Mouse (Mus musculus) hindbrain, embryonic 11.5 days (tissue): ENCODE measurements at regions not wholly inside any gene's neighbourhood (a gene's known extent, or its start where the extent isn't known, plus 50 kb on each side); places are given as distances from the start of the nearest gene placed in this dataset.

Experiments used
- ATAC-seq: fragments of 200-750 bp; cut with Nextera tagmentation; 2 replicates; pipeline ENCODE4 v1.8.0; 2017; ENCODE audit warnings: mild to moderate bottlenecking, moderate TSS enrichment, moderate library complexity; ENCODE audit not compliant: low FRiP score
- DNase-seq: peaks from one replicate; pipeline ENCODE4 v3.0.0-alpha.2; 2015; ENCODE audit warnings: low spot score
- H3K27ac ChIP-seq: fragments of 300-500 bp; sonication (generic); 2 replicates; pipeline ENCODE4 v1.5.1; 2014; ENCODE audit warnings: mild to moderate bottlenecking, low read depth, low read length
- H3K27me3 ChIP-seq: fragments of 300-500 bp; sonication (generic); 2 replicates; pipeline ENCODE4 v1.6.1; 2014; ENCODE audit warnings: mild to moderate bottlenecking, low read length, moderate library complexity, mixed read lengths; ENCODE audit not compliant: control insufficient read depth, insufficient read depth
- H3K36me3 ChIP-seq: fragments of 300-500 bp; sonication (generic); 2 replicates; pipeline ENCODE4 v1.6.1; 2014; ENCODE audit warnings: mild to moderate bottlenecking, low read length, moderate library complexity, mixed read lengths; ENCODE audit not compliant: control insufficient read depth, insufficient read depth
- H3K4me1 ChIP-seq: fragments of 300-500 bp; sonication (generic); replicated peaks from 2 replicates; pipeline ENCODE4 v1.6.1; 2014; ENCODE audit warnings: low read length, mixed read lengths; ENCODE audit not compliant: control insufficient read depth, insufficient read depth
- H3K4me2 ChIP-seq: fragments of 300-500 bp; sonication (generic); replicated peaks from 2 replicates; pipeline ENCODE4 v1.6.1; 2014; ENCODE audit warnings: mild to moderate bottlenecking, low read depth, low read length
- H3K4me3 ChIP-seq: fragments of 300-500 bp; sonication (generic); 2 replicates; pipeline ENCODE4 v1.5.1; 2014; ENCODE audit warnings: low read depth, low read length
- H3K9ac ChIP-seq: fragments of 300-500 bp; sonication (generic); 2 replicates; pipeline ENCODE4 v1.6.1; 2014; ENCODE audit warnings: low read depth, low read length
- H3K9me3 ChIP-seq: fragments of 300-500 bp; sonication (generic); 2 replicates; pipeline ENCODE4 v1.6.1; 2016; ENCODE audit warnings: low read length; ENCODE audit not compliant: control insufficient read depth
- WGBS: fragments of 180-500 bp; shearing (Covaris S2); extraction: QIAGEN DNeasy Blood & Tissue Kit; methylation state at CpG from one replicate; pipeline ENCODE4 v1.1.7; 2014; 5-methylcytosine and 5-hydroxymethylcytosine counted together

- no peak overlapping the region for H3K4me3 ChIP-seq
- DNase-seq (no peak), ATAC-seq (no peak)
- H3K27ac ChIP-seq, result no peak overlapping the region
- no peaks in the 10 kb centered on the region for H3K4me1 ChIP-seq
- H3K27me3 ChIP-seq, result no peaks in the 10 kb centered on the region; the same call in none of the 2 replicates
- WGBS, result 80% methylated on average over 7 of the region's 7 CpGs
- no peaks in the 10 kb centered on the region for H3K36me3 ChIP-seq
- no peak overlapping the region for H3K9ac ChIP-seq
- H3K9me3 ChIP-seq, result peaks cover 2% of the 10 kb centered on the region; the same call in 1 of the 2 replicates
- no peak overlapping the region for H3K4me2 ChIP-seq
These were observed 184.4 kb upstream of the Habp2 start for GRCm38 (mm10) chr19:56102454-56103080.

- Histone ChIP-seq H3K27ac (no peak overlapping the region), H3K9ac (no peak overlapping the region), H3K4me2 (no peak overlapping the region), H3K9me3 (peaks cover 2% of the 10 kb centered on the region; the same call in 1 of the 2 replicates), H3K27me3 (peaks cover 2% of the 10 kb centered on the region), H3K36me3 (no peaks in the 10 kb centered on the region), H3K4me1 (no peaks in the 10 kb centered on the region), H3K4me3 (no peak overlapping the region)
- no peak for ATAC-seq
- DNase-seq, result no peak
- WGBS, result 67% methylated on average over 4 of the region's 4 CpGs
These were observed 181.9 kb upstream of the Habp2 start for GRCm38 (mm10) chr19:56105073-56105451.

- Histone ChIP-seq H3K27ac (no peak overlapping the region), H3K9me3 (peaks cover 1% of the 10 kb centered on the region; the same call in 1 of the 2 replicates), H3K9ac (no peak overlapping the region), H3K27me3 (peaks cover 2% of the 10 kb centered on the region), H3K4me2 (no peak overlapping the region), H3K36me3 (no peaks in the 10 kb centered on the region), H3K4me3 (no peak overlapping the region), H3K4me1 (no peaks in the 10 kb centered on the region)
- ATAC-seq (peak; percentile 71), DNase-seq (peak; percentile 58)
- 37% methylated on average over 23 of the region's 23 CpGs for WGBS
These were observed 181.4 kb upstream of the Habp2 start for GRCm38 (mm10) chr19:56105452-56106091.

- H3K4me2 ChIP-seq, result no peak overlapping the region
- WGBS, result 88% methylated on average over 6 of the region's 6 CpGs
- H3K4me3 ChIP-seq, result no peak overlapping the region
These were observed 178.1 kb upstream of the Habp2 start for GRCm38 (mm10) chr19:56108796-56109195.

GRCm38 (mm10) chr19:56115552-56116284, 171.2 kb upstream of the Habp2 start:
- Histone ChIP-seq H3K4me1 (no peaks in the 10 kb centered on the region), H3K36me3 (no peaks in the 10 kb centered on the region), H3K27me3 (0 out of 2 replicates have a peak, but pooled peaks cover 5% of the 10 kb centered on the region), H3K4me2 (no peak overlapping the region), H3K9me3 (no peaks in the 10 kb centered on the region), H3K4me3 (no peak overlapping the region), H3K27ac (no peak overlapping the region), H3K9ac (no peak overlapping the region)
- 21% methylated on average over 14 of the region's 15 CpGs for WGBS
- DNase-seq (no peak), ATAC-seq (no peak)

More at GRCm38 (mm10) chr19:56108796-56109195, 178.1 kb upstream of the Habp2 start:
- DNase-seq (no peak), ATAC-seq (no peak)
- no peak overlapping the region for H3K27ac ChIP-seq
- no peaks in the 10 kb centered on the region for H3K4me1 ChIP-seq
- no peak overlapping the region for H3K9ac ChIP-seq
- H3K27me3 ChIP-seq, result peaks cover 6% of the 10 kb centered on the region
- no peaks in the 10 kb centered on the region for H3K36me3 ChIP-seq
- H3K9me3 ChIP-seq, result no peaks in the 10 kb centered on the region

- DNase-seq (no peak), ATAC-seq (no peak)
- no peak overlapping the region for H3K27ac ChIP-seq
- H3K4me1 ChIP-seq, result no peaks in the 10 kb centered on the region
- 0 out of 2 replicates have a peak, but pooled peaks cover 5% of the 10 kb centered on the region for H3K27me3 ChIP-seq
- no peaks in the 10 kb centered on the region for H3K9me3 ChIP-seq
- no peak overlapping the region for H3K4me3 ChIP-seq
- no peak overlapping the region for H3K4me2 ChIP-seq
- WGBS, result 71% methylated on average over 7 of the region's 7 CpGs
- H3K36me3 ChIP-seq, result no peaks in the 10 kb centered on the region
- H3K9ac ChIP-seq, result no peak overlapping the region
These were observed 170.7 kb upstream of the Habp2 start for GRCm38 (mm10) chr19:56116285-56116680.

GRCm38 (mm10) chr19:56120723-56121122, 166.2 kb upstream of the Habp2 start:
- ATAC-seq (no peak), DNase-seq (no peak)
- Histone ChIP-seq H3K9ac (no peak overlapping the region), H3K4me1 (no peaks in the 10 kb centered on the region), H3K4me3 (no peak overlapping the region), H3K27me3 (no peaks in the 10 kb centered on the region), H3K27ac (no peak overlapping the region), H3K4me2 (no peak overlapping the region), H3K9me3 (no peaks in the 10 kb centered on the region), H3K36me3 (no peaks in the 10 kb centered on the region)
- WGBS, result 92% methylated on average over 7 of the region's 7 CpGs

GRCm38 (mm10) chr19:56122186-56122585, 164.8 kb upstream of the Habp2 start:
- no peak overlapping the region for H3K27ac ChIP-seq
- no peaks in the 10 kb centered on the region for H3K36me3 ChIP-seq
- 92% methylated on average over 5 of the region's 5 CpGs for WGBS
- ATAC-seq (no peak), DNase-seq (no peak)
- H3K9me3 ChIP-seq, result no peaks in the 10 kb centered on the region
- no peaks in the 10 kb centered on the region for H3K27me3 ChIP-seq
- H3K4me3 ChIP-seq, result no peak overlapping the region
- no peak overlapping the region for H3K4me2 ChIP-seq
- no peak overlapping the region for H3K9ac ChIP-seq
- H3K4me1 ChIP-seq, result no peaks in the 10 kb centered on the region
